Mouse (Mus musculus) erythroid progenitor cell, adult 5-6 weeks (primary cell): ENCODE data around the gene Otulin. TPM values are rescaled to one million over a fixed set of nuclear protein-coding genes. Genes with fewer than 3 reads are reported as not detected.

Experiments used
- ATAC-seq: replicated peaks from 2 replicates; pipeline ENCODE4 v1.8.0; 2016; ENCODE audit warnings: moderate number of reproducible peaks, mild to moderate bottlenecking, moderate TSS enrichment, inconsistent platforms; ENCODE audit not compliant: poor library complexity, low FRiP score, severe bottlenecking
- total RNA-seq, 2 experiments: library from RNA; stranded (forward) in 1 of 2; stranded (reverse) in 1 of 2; fragments of 150-400 nt in 1 of 2; fragments of 186-747, 209-891 nt in 1 of 2; gene quantifications; 2 replicates each; pipeline versions ENCODE4 v1.2.3 to v1.2.4; 2015 to 2017; ENCODE audit warnings: low replicate concordance in 2 of 2

Gene Otulin
- total RNA-seq, 2 experiments from 2014 or later, result 21.9 to 24.7 TPM

GRCm38 (mm10) chr15:27528896-27529295 lies 101.6 kb downstream of the Otulin start:
- ATAC-seq, result no peak

DNA sequence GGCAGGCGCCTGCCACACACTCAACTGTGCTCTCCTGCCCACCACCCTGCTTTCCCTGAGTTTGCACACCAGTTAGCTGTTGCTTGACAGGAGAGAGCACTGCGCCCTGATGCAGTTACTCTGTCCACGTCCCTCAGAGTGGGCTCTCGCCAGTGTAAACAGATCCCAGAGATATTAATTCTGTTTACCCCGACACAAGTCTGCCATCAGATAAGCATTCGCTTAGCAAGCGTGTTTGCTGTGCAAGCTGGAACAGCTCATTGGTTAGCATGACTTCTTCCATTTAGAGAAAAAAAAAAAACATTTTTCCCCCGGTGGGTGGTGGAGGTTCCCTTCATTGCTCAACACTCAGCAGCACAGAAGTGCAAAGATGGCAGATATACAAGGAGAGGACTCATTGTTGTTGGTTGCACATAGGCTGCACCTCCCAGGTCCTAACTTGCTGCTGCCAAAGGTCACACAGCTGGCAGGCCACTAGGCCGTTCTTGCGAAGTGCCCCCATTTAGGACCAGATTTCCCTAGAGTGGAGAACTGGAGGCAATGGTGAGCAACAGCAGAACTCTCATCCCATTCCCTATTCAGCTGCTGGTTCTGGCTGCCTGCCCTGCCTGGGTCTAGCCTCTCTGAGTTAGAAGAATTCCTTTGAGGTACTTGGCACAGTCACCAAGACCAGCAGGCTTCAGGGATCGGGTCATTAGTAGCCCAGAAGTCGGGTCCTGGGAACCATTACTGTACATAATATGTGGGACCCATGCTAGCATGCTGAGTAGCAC lies 105.1 kb downstream of the Otulin start:
- ATAC-seq, result no peak

- ATAC-seq, result no peak
These were observed 110.6 kb downstream of the Otulin start for GRCm38 (mm10) chr15:27519857-27520256.

GRCm38 (mm10) chr15:27518026-27518425 lies 112.5 kb downstream of the Otulin start:
- ATAC-seq, result no peak

DNA sequence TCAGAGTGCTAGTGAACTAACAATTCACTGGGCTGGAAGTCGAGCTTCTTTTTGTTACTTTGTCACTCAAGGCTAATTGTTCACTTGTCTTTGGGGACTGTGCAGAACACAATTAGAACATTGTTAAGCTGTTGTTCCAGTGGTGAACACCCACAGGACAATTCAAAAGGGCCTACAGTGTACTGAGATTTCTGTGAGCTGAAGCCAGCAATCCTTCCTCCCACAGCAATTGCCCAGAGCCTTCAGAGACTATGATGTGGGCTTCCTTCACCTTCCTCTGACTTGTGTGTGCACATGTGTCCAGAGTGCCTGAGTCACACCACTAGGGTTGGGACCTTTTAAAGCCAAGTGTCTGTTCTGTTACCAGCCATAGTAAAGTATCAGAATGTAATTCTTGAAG lies 113.6 kb downstream of the Otulin start:
- no peak for ATAC-seq

DNA sequence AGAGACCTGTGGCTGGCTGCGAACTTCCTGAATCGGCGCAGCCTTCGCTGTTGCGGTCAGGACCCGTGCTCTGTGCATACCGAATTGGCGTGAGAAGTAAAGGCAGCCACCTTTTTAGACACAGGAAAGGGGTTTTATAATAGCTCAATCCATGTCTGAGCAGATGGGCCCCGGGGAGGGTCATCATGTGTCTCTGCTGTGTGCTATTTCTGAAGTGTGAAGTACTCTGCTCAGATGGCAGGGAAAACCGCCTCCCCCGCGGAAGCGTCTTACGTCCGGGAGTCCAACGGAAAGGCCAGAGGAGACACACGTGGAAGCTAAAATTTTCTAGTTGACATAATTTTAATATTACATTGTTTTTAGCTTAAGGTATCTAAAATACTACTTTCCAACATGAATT lies 121.5 kb downstream of the Otulin start:
- ATAC-seq, result no peak

GRCm38 (mm10) chr15:27508169-27508568 lies 122.3 kb downstream of the Otulin start:
- no peak for ATAC-seq

GRCm38 (mm10) chr15:27506893-27507596 lies 123.4 kb downstream of the Otulin start:
- ATAC-seq, result no peak

DNA sequence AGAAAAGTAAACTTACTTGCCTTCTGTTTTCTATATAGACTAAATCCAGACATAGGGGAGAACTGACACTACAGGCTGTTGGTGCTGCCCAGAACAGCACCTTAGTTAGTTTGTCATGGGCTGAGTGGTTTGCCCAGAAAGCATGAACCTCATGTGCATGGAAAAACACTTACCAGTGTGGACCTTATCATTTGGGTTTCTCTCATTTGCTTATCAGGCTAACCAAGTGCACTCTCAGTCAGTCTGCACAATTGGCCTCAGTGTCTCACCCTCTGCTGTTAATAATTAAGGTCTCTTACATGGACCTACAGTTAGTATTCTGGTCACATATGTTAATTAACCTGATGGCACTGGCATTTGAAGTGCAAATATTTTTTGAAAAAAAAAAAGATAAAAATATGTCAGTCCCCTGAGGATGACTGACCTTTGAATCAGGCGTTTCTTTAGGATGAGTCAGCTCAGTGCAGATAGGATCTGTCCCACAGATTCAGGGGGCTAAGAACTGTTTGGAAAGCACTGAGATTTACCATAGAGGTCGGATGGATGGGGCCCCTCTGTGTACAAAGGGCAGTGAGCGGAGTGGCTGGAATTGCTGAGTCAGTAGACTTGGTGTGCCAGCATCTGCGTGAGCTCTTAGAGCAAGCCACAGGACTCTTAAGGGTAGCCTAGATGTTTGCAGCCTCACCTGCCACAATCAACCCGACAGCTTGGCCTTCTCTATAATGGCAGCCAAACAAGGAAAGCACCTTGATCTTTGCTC lies 124.2 kb downstream of the Otulin start:
- ATAC-seq, result peak; percentile 40; the same call in 1 of the 2 replicates

- ATAC-seq, result 0 out of 2 replicates have a peak, but pooled peaks have one; percentile 30
These were observed 126.4 kb downstream of the Otulin start for GRCm38 (mm10) chr15:27503801-27504730.

DNA sequence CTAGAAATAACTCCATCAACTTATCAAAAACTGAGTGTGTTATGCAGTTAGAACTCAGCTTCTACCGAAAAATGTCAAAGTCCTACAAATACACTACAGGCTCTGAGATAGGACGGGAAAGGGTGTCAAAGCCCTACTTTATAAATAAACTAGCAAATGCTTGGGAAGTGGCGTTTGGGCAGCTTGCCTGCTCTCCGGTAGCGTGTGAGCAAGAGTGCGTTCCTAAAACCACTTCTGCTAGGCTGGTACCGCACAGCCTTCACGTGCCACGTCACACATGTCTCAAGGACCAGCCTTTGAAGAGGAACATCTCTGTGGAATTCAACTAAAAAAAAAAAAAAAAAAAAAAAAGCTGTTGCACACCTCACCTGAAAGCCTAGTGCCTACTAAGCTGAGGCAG lies 127.3 kb downstream of the Otulin start:
- 0 out of 2 replicates have a peak, but pooled peaks have one; percentile 10 for ATAC-seq

DNA sequence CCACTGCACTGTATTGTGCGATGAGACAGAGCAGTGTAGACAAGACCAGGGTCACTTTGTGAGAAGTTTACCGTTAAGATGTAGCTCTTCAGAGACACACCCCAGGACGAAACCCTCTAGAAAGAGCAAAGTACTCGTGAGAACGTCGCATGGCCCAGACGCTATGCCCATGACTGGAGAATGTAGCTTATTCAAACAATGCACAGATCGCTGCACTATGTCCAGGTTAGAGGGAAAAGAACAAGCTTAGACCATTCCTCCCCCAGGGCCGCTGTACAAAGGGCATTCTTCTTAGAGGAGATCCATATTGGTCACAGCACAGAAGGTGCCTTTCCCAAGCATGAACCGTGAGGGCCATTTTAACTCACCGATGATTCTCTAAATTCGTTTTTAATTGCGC lies 128.2 kb downstream of the Otulin start:
- ATAC-seq, result no peak

- ATAC-seq, result no peak
These were observed 130.1 kb downstream of the Otulin start for GRCm38 (mm10) chr15:27500390-27500789.

DNA sequence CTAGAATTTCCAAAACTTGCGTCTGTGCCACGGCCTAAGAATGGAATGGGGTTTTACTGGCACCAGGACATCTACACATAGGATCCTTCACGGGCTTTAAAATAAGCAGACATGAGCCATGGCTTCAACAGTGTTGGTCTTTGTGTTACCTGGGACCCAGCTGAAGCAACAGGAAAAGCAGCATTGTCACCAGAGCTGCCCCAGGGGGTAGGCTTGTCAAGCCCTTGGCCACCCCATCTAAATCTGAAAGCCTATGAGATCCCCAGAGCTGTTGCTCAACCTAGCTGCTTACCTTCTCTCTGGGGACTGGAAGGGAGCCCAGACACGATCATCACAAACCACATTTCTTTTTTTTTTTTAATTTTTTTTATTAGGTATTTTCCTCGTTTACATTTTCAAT lies 132.4 kb downstream of the Otulin start:
- ATAC-seq, result no peak

- peak; percentile 47 for ATAC-seq
These were observed 133.0 kb downstream of the Otulin start for GRCm38 (mm10) chr15:27497300-27497997.

- ATAC-seq, result peak; percentile 85
These were observed 133.7 kb downstream of the Otulin start for GRCm38 (mm10) chr15:27496596-27497299.

- no peak for ATAC-seq
These were observed 134.5 kb downstream of the Otulin start for GRCm38 (mm10) chr15:27495981-27496401.

DNA sequence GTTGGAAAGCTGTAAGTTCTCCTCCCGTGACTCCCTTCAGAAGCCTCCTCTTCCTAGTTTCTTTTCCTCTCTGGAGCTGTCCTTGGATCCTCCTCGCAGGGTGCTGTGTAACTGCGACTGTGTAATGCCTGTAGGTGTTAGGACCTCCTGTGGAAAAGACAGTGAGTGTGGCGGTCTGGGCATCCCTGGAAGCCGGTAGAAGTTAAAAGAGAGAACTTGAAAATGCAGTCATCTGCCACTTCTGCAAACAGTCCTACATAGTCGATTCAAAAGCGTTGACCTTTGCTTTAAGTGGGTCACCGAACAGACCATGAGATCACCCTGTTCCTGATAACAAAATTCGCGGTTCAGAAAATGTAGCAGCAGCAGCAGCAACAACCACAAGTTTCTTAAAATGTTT lies 137.0 kb downstream of the Otulin start:
- no peak for ATAC-seq
